Mouse (Mus musculus): ENCODE measurements around the gene Arpp21.

Gene Arpp21

DNA sequence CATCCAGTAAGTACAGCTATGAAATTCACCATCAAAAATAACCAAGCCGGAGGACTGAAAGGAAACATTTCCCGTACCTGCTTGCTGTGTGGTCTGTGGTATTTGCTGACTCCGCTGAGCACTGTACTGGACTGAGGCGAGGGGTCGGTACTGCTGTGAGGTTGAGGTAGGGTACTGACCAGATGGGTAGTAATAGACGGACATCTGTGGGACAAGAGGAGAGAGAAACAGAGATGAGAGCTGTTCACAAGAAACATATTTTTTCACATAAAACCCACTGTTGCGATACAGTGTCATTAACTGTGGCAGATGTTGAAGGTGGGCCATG is 116.7 kb downstream of the Arpp21 start:
- in situ Hi-C loops (cut with MboI; ENCODE audit: unreplicated experiment in 2 of 2) = no loop called here

DNA sequence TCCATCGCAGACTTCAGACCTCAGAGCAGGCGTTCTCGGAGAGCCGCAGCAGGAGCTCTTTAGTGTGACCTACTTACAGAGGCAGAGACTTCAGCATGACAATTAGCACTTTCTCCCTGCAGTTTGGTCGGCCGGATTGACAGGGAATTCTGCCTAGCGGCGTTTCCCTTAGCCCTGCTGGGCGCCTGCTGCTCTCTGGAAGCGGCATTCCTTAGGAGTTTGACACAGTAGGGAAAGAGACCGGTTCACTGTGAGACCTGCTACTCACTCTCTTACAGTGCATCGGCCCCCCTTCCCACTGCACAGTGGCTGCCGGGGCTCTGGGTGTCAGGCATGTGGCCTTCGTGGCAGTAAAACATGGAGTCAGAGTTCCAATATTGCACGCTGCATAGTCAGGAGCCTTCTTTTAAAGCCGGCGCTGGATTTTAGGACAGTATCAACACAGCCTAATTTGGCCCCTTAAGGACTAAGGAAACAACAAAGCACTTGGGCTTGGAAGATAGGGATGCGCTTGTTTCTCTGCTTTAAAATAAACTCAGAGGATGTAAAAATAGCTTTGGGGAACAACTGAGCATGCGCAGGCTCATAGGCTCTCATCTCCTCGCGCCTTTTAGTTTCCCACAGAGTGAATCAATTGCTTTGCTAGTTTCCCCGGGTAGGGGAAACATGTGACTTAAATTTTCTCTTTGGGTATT is 117.2 kb downstream of the Arpp21 start:
- in situ Hi-C loops (cut with MboI; ENCODE audit: unreplicated experiment in 2 of 2) = no loop called here

DNA sequence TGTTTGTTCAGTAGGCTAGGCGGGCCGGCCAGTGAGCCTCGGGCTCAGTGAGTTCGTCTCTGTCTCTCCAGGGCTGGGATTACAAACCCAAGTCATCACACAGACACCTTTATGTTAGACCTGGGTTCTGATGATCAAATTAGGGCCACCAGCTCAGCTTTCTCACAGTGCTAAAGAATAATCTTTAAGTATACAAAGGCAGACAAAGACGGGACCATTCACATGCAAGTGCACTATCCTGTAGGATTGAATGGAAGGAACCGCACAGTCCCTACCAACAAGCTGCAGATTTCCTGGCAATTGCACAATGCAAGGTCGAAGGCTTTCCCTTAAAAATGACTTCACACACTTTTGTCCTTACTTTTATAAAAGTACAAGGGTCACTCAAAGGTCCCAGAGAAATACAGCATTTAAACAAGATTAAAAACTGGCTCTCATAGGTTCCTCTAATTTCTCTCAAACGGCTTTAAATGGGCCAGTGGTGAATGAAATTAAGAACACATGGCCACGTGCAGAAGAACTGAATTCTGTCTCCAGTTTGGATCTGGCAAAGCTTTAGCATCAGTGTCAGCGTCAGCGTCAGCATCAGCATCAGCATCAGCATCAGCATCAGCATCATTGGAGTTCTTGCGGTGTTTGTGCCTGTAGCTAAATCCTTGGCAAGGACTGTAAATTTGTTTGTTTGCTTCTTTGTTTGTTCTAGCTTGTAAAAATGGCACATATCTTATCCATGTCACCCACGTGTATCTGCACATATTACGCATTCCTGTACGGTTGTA is 117.9 kb downstream of the Arpp21 start:
- in situ Hi-C loops (cut with MboI; ENCODE audit: unreplicated experiment in 2 of 2) = no loop called here

DNA sequence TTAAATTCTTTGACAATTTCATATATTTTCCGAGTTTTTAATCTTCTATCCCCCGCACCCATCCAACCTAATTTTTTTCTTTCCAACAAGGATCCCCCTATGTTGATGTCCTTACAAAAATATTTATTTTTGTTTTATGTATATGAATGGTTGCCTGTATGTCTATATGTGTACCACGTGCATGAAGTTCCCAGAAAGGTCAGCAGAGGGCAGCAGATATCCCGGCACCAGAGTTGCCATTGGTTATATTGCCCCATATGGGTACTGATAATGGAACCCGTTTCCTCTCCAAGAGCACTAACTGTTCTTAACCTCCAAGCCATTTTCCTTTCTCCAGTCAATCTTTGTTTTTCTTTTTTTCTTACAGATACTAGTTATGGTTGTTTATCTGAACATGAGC is 124.1 kb downstream of the Arpp21 start:
- in situ Hi-C loops (cut with MboI; ENCODE audit: unreplicated experiment in 2 of 2) = no loop called here

DNA sequence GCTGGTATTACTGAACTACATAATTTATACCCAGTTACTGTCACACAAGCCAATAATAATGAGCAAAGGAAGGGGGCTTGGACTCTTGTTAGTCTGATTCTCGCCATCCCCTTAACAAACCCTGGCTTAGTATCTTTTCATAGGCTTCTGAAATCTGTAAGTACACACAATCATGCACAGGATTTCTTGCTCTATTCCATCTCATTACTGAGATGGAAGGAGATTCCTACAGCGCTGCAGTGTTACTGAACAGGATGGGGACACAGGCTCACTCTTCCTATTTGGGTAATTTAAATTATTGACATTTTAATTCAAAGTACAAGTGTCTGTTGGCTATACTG is 132.9 kb downstream of the Arpp21 start:
- in situ Hi-C loops (cut with MboI; ENCODE audit: unreplicated experiment in 2 of 2) = loop anchor here in 1 of 2 experiments (5.0 kb wide), 1 partner anchor 114 kb away; no protein-coding TSS in a partner anchor

DNA sequence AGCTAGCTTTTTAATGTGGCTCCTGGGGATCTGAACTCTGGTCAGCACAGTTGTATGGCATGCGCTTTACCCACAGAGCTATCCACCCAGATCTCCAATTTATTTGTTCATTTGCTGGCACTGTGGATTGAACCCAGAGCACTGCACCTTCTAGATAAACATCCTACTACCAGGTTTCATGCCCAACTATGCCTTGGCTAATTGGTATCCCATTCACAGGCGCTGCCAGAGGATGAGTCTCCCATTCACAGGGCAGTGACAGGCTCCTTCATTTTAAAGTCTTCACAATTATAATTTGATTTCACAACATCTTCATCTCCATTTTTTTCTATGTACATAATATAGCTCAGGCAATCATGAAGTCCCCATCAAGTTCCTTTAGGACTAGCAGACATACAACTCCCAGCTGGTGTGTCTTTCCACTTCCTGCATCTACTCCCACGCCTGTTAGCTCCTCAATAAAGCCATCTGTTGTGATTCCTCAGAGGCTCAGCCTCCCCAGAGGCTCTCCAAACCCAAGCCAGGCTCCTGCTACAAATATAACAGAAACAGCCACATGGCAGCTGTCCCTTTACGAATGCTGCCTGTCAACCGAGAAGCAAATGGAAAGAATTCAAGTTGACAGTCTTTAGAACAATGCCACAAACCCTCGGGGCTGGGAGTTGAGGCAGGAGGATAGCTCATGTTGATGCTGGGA is 133.4 kb downstream of the Arpp21 start:
- in situ Hi-C loops (cut with MboI; ENCODE audit: unreplicated experiment in 2 of 2) = loop anchor here in 1 of 2 experiments (5.0 kb wide), 1 partner anchor 115 kb away; no protein-coding TSS in a partner anchor

DNA sequence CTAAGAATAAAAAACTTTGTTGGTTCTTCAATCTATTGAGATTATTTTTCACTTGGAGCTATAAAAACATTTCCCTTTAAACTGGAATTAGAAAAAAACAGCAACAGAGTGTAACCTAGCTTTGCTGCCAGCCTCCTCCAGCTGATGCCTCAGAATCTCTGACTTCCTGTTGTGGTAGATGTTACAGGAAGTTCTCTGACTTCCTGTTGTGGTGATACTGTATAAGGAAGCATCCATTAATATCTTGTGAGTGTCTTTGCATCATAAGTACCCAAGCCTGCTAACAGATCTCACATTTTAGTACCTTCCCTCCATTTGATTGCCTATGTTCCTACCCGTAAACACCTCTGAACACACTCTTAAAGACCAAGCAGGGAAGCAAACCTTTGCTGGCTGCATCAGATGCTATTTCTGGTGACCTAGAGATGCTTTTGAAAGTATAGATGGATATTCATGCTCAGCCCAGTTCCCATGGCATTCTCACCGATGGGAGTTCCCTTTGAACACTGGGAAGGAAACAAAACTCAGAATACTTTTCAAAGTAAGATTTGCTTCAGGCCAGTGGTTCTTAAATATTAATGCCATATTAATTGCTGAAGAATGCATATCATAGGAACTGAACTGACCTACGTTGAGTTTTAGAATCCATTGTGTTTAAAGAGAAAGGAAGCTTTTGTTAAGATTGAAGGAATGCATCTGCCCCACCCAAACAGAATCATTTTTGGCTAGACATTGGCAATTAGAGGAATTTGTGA is 134.7 kb downstream of the Arpp21 start:
- in situ Hi-C loops (cut with MboI; ENCODE audit: unreplicated experiment in 2 of 2) = loop anchor here in 1 of 2 experiments (5.0 kb wide), 1 partner anchor 116 kb away; no protein-coding TSS in a partner anchor

DNA sequence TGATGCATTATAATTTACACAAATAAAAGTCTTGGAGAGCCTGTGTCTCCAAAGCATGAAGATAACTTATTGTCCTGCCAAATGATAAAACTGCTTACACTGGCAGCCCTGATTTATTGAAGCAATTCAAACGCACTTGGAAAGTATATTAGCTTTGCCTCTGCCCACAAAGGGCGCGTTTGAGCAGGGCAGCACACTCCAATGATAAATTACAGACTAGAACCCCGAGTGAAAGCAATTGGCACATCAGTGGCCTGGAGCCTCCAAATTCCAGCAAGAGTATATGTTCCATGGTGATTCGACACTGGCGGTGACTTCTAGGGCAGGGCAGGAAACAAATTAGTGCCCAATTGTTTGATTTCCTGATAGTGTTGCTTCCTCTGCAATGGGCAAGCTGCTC is 137.5 kb downstream of the Arpp21 start:
- in situ Hi-C loops (cut with MboI; ENCODE audit: unreplicated experiment in 2 of 2) = no loop called here

DNA sequence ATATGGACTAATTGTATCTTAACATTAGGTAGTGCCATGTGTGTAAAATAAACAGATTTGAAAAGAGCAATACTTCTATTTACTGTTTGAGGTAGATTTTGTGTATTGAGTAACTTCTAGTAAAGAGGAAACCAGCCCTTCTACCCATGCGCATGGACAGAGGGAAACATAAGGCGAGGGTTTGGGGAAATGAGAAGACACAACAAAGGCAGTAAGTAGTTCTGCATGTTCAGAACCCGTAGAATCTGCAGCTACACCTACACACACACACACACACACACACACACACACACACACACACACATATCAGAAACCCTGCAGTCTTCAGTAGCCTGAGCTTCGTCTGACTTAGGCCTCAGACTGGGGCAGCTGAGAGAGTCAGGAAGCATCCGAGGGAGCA is 140.0 kb downstream of the Arpp21 start:
- in situ Hi-C loops (cut with MboI; ENCODE audit: unreplicated experiment in 2 of 2) = no loop called here

DNA sequence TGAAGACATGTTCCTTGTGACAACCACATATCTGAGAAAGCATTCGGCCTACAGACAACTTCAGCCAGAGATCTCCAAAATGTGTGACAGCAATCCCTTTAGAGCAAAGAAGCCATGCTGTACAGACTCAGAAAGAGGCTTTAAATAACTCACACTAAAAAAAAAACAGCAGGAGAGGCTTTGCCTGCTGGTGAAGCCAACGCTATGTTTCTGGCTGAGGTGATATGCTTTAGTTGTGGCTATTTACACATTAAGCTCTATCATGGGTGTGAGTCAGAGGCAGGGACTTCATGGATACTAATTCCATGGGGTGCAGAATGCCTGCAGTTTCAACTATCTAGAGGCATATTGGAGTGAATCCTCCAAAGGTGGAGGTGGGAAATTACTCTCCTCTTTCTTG is 140.5 kb downstream of the Arpp21 start:
- in situ Hi-C loops (cut with MboI; ENCODE audit: unreplicated experiment in 2 of 2) = no loop called here

DNA sequence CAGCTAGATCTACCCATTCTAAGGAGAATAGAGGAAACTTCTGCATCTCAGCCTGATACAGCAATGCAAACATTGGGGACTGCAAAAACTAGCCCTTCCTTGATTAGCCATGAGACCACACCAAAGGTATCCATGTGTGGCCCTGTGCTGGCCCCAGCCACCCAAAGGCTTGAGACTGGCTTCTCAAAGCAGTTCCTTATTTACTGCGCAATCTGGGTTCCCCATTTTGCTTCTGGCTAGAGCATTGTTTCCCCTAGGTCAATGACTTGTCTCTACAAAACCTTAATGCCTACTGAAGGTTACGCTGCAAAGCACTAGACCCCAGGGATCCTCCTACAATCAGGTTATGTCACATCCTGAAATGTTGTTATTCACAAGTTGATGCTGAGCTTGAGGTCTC is 156.8 kb downstream of the Arpp21 start:
- in situ Hi-C loops (cut with MboI; ENCODE audit: unreplicated experiment in 2 of 2) = no loop called here

DNA sequence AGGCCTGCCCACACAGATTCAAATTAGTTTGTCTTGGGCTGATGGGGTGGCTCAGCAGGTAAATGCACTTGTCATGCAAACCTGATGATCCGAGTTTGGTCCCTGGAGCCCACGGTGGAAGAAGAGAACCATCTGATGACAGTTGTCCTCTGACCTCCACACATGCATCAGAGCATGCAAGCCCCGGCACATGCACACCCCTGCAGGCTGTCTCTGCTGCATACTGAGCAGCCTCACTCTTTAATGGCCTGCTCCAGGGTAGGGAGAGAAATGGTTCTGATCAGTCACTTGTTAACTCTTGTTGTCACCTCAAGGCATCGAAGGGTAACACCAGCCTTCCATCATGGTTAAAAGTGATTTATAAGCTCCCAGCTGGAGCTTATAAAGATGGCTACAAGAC is 157.3 kb downstream of the Arpp21 start:
- in situ Hi-C loops (cut with MboI; ENCODE audit: unreplicated experiment in 2 of 2) = no loop called here

DNA sequence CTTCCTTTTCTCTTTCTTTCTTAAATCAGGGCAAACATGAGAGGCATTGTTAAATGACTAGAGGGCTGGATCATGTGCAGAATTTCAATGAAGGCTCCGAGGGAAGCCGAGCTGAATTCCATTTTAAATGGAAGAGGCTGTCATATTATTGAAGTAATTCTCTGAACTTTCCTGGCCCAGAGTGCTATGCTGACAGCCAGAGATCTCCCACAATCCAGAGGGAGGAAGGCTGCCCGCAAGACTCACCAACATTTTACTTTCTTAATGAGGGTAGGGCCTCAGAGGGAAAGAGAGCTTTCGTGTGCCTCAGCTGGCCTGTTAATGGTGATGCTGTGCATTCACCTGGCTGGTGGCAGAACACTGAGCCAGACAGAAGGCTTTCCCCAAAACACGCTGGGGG is 160.5 kb downstream of the Arpp21 start:
- in situ Hi-C loops (cut with MboI; ENCODE audit: unreplicated experiment in 2 of 2) = no loop called here

DNA sequence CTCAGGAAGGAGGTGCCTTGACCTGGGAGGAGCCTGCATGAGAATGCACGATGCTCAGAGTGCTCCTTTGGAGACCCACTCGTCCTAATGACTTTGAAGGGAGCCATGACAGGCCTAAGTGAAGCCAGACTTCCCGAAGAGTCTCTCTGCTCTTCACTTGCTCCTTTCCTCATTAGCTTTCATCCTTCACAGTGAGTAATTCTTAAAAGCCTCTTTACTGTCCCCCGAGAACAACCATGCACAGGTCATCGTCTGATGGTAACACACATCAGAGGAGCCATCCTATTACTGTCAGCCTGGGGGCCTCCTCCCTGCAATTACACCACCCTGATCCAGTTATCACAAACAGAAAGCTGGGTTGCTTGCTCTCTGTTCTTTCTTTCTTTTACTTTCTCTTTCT is 160.9 kb downstream of the Arpp21 start:
- in situ Hi-C loops (cut with MboI; ENCODE audit: unreplicated experiment in 2 of 2) = no loop called here

DNA sequence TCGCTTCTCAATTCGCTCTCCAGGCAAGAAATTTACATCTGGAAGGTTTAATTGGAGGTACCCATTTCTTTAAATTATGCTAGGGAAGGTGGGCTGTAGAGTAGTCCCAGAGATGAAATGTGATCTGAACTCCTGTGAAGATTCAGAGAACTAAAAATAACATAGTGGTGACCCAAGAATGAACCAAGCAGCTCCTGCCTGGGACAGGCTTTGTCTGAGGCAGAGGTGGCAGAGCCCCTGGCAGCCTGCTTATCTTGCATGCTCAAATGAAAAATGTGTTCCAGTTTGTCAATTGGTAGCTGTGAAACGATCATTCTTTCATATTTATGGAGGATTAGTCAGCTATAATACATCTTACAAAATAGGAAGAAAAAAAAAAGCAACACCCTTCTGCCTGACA is 164.4 kb downstream of the Arpp21 start:
- in situ Hi-C loops (cut with MboI; ENCODE audit: unreplicated experiment in 2 of 2) = no loop called here

DNA sequence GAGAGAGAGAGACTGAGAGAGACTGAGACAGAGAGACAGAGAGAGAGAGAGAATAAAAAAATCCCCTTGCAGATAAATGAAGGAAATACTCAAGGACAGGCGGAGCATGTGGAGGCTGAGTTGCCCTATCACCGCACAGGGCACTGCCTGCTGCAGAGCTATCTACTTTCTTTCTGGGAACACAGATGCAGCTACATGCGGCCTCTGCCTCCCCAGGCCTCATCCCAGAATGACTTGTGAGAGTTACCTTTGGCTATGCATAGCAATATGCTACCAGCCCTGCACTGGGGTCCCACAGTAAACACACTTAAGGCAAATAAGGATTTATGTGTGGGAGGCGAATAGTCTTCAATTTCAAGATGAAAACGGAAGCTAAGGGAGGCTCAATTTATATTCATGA is 164.8 kb downstream of the Arpp21 start:
- in situ Hi-C loops (cut with MboI; ENCODE audit: unreplicated experiment in 2 of 2) = no loop called here

DNA sequence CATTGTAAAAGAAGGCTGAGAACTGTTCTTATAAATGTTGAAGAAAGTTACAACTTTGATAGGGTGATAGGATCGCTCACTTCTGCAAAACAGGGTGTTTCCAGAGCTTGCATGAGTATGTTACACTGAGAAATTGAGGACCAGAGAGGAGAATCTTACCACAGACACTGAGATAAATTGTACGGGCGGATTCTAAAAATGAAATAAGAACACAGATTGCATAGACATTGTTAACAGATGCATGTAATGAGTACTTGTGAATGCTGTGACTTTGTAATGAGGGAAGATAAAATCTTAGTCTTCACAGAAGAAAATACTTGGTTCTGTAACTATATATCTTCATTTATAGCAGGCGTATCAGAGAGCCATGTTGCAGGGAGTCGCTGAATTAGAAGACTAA is 167.5 kb downstream of the Arpp21 start:
- in situ Hi-C loops (cut with MboI; ENCODE audit: unreplicated experiment in 2 of 2) = no loop called here

DNA sequence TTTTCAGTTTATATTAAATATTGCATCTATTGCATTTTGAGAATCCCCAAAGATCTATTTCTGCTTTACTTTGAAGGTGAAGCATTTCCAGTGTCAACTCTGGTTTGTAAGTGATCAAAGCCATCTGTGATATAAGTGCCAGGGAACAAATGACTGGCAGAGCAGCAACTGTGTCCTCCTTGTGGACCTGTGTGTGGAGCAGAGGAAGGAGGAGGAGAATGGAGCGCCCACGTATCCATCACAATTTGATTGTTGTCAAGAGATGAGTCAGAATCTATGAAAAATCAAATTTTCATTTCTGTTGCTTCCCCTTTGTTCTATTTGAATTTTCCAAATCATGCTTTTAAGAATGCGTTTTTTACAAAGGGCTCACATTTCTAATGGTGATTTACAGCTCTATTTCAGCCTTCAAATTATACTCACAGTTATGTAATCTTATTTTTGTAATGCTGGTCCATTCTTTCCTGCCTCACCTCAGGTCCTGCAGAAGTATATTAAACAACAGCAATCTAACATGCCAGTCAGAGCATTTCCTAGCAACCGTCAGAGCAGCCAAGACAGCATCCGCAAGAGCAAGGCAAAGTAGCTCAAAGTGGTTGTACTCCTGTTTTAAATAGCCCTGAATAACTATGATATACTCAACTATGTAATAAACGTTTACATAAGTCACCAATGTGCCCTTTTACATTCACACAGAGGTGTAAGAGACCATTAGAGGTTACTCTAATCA is 174.9 kb downstream of the Arpp21 start:
- in situ Hi-C loops (cut with MboI; ENCODE audit: unreplicated experiment in 2 of 2) = no loop called here

DNA sequence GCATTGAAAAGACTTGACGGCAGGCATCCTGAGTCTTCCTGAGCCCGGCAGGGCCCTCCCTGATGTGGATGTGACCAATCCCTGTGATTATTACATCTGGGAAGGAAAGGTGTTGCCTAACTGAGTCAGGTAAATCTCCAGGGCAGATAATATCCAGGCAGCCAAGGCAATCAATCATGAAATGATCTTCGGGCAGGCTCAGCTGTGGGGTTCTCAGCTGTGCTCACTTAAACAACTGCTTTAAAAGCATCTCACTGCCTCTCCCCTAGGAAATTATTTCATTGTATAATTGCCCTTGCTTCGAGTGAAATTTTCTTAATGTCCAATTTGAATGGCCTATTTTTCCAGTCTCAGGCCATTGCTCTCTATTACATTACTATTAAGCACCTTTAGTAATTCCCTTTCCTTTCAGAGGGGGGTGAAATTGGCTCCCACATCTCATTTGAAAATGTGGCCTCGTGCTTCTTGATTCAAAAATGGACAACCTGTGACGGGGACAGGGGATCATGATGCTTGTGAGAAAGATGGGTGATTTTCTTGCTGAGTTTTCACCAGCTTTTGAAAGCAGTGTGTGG is 180.8 kb downstream of the Arpp21 start:
- in situ Hi-C loops (cut with MboI; ENCODE audit: unreplicated experiment in 2 of 2) = no loop called here

DNA sequence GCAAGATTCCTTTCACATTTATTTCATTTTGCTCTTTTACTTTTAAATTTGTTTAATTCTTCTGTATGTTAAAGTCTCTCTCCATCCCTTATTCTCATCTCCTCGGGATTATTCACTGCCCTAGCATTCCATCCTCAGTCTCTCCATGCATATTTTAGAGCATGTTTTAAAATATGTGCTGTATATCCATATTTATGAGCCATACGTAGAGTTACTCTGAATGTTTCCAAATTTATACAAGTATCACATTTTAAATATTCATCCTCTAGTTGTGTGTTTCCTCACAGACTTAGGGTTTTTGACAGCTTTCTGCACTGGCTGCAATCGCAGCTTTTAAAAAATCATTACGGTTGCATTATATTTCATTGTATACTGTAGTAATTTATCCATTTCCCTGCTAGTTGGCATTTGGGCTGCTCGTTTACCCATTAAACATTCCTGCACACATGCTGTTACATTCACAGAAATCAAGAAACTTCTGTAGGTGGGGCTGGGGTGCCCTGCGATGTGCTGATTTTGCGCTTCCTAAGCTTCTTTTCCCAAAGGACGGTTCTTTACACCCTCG is 187.8 kb downstream of the Arpp21 start:
- in situ Hi-C loops (cut with MboI; ENCODE audit: unreplicated experiment in 2 of 2) = no loop called here

All from v-Abl transformed pro-B cells (cell line).